Mouse (Mus musculus) R1 (cell line): ENCODE results near the gene Stx1a.

Source experiments
- DNase-seq: peaks from one replicate; pipeline ENCODE4 v3.0.0-alpha.2; 2018; ENCODE audit warnings: low read depth, low spot score

Stx1a gene

DNA sequence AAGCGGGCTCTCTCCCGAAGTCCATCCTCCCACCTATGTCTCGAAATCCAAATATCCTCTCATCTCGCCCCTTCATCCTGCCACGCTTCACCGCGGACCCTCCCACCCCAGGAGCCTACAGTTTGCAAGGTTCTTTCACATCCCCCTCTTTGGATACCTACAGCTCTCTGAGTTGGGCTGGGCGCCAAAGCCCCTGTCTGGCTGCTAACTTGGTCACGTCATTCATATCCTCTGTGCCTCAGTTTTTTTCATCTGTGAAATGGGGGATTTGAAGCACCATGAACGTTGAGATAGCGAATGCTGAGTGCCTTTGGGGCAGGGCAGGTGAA is 55.2 kb downstream of the Stx1a start:
- no peak for DNase-seq

DNA sequence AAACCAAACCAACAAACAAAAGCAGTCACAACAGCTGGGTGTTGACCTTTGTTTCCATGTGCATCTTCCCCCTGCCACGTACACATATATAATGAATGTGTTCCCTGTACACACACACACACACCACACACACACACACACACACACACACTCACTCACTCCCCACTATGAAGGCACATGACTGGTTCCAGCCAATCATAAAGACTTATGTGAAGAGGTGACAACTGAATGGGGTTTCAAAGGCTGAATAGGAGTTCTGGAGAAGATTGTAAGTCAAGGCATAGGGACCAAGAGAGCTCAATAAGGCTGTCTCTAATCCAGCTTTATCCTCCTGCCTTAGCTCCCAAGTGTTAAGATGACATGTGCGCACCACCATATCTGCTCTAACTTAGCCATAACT is 56.3 kb downstream of the Stx1a start:
- DNase-seq, result no peak

DNA sequence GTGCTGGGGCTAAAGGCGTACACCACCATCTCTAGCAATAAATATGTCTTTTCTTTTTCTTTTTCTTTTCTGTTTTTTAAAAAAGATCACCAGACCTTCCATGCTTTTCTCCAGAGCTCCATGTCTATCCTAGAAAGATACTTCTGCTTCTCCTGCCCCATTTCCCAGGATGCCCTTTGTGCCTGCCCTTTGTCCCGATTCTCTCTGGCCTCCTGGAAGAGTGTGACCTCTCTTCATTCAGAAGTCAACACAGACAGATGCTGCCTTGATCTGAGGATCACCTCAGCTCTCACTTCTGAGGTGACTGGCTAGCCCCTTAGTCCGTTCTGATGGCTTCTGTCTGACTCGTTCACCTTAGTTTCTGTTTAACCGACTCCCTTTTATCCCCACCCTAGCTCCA is 57.3 kb downstream of the Stx1a start:
- DNase-seq, result no peak

DNA sequence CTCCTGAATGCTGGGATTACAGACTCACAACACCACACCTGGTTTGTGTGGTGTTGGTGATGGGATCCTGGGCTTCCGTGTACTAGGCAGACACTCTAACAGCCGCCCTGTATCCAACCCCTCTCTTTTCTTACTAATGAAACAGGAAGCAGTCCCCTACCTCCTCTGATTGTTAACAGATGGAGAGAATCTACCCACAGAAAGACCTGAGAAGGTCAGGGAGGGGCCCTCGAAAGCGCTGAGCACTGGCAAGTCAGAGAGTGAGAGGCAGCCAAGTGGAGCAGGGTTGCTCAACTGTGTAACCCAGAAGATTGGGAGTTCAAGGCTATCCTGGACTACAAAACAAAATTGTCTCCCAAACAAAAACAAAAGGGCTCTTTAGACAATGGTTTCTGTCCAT is 63.6 kb downstream of the Stx1a start:
- no peak for DNase-seq

DNA sequence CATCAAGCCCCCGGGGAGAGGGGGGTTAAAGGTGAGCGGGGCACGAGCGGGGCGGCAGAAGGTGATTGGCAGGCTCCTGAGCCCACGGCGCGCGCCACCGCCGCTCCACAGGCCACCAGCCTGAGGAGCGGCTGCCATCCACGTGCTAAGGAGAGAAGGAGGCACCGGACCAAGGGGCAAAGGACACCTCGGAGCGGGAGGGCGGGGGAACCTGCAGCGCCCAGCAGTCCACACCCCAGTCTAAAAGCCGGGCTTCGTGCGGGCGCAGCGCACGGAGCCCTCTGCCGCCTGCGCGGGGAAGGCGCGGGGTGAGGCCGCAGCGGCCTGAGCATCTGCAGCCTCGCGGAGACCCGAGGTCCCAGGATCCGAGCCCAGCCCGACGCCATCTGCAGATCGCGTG is 66.4 kb downstream of the Stx1a start, which contains the start of gene Mlxipl:
Mlxipl (plus strand) TSS at position 238 of the 400 bp plus-strand sequence.
- no peak for DNase-seq
